Comparison of ENCODE assay signal across 8 mouse cellular contexts in the genomic region with DNA sequence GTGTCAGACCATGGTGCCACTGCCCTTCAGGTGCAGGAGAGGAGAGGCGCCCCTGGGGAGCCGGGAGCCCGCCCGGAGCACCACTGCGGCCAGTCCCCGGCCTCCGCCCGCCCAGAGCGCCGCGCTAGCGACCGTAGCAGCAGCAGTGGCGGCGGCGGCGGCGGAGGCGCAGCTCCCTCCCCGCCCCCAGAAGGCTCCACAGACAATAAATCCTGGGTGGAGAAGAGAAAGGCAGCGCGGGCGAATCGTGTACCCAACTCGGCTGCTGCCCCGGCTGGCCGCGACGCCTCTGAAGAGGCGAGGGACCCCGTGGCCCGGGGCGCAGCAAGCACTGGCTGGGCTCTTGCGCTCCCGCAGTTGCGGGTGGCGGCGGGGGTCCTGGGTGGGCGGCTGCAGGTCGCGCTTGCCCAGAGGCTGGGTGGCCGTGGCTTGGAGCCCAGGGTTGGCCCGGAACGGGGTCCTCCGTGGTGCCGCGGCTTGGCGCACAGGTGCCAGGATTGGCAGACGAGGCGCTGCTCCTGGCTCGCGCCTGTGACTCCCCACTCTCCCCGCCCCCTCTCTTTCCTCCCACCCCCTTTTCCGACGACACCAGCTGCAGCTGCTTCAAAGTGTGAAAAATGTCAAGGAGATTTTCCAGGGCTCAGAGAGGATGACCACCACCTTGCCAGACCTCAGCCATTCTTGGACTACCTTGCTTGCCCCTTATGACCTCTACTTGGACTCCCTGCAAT. TPM values are rescaled to one million over a fixed set of nuclear protein-coding genes. Genes with fewer than 3 reads are reported as not detected.
DNase-seq lines count a peak whose midpoint lies in the region; ATAC-seq lines count a peak whose summit lies in the region.

No protein-coding gene starts in this region.

- ATAC-seq in midbrain, embryonic 16.5 days, result peak; percentile 86

- WGBS in midbrain, embryonic 16.5 days, result under 1% methylated on average over 47 of the region's 55 CpGs

- peak overlapping the region; percentile 58 for H3K4me2 ChIP-seq in midbrain, embryonic 16.5 days (ENCODE audit: low read length)

- peaks cover 10% of the 10 kb centered on the region for H3K4me1 ChIP-seq in midbrain, embryonic 16.5 days (ENCODE audit: control insufficient read depth, insufficient read depth, low read length)

- peak overlapping the region; percentile 97 for H3K9ac ChIP-seq in midbrain, embryonic 16.5 days (ENCODE audit: low read depth, low read length)

- peak overlapping the region; percentile 98 for H3K27ac ChIP-seq in midbrain, embryonic 16.5 days (ENCODE audit: low read length)

- no peaks in the 10 kb centered on the region for H3K36me3 ChIP-seq in midbrain, embryonic 16.5 days (ENCODE audit: control insufficient read depth, insufficient read depth, low read length)

- no peaks in the 10 kb centered on the region for H3K27me3 ChIP-seq in midbrain, embryonic 16.5 days (ENCODE audit: control insufficient read depth, insufficient read depth, low read depth, low read length)

- H3K9me3 ChIP-seq in midbrain, embryonic 16.5 days (replicated peaks; ENCODE audit: control insufficient read depth, low read length, poor library complexity, severe bottlenecking), result no peaks in the 10 kb centered on the region

- DNase-seq in layer of hippocampus, adult 11-12 months (ENCODE audit: low spot score), result peak; percentile 30
- no peak for DNase-seq in layer of hippocampus, adult 9-10 months (ENCODE audit: low spot score)
- peak; percentile 33 for DNase-seq in embryo, embryonic 10 days (ENCODE audit: low spot score)
- DNase-seq in frontal cortex, postnatal 36 days (ENCODE audit: low spot score in 2 of 2), result peak; percentile 61 to 64
- DNase-seq in left cerebral cortex, adult 8-10 months (ENCODE audit: low spot score in 2 of 2), result peak; percentile 51 to 53
- DNase-seq in urinary bladder, postnatal 10 days (ENCODE audit: low spot score), result no peak
- DNase-seq in spleen, postnatal 10 days (ENCODE audit: low spot score in 2 of 2), result no peak

- peak overlapping the region; percentile 91 for H3K4me3 ChIP-seq in midbrain, embryonic 16.5 days (ENCODE audit: low read depth, low read length)

RNA-seq across cellular contexts. Expression of a gene that starts 0.6 kb away (rescaled TPM):
- 100 to 1,000 TPM in 3 of 4 experiments, 10 to 100 TPM in 1; 99.2 to 125 (median 110) TPM for total RNA-seq in left cerebral cortex, adult 8-10 months (2022)
- 11.2 and 11.9 TPM in 2 replicates for polyA plus RNA-seq in midbrain, embryonic 16.5 days (2015; fragmentation: Nextera tagmentation; extraction: Ambion mirVana)

Comparison
In these comparisons a context has a peak if more than half of its experiments do, and no peak if none do; other contexts are left out.
1. DNase-seq: peak in layer of hippocampus, adult 11-12 months (single experiment), embryo, embryonic 10 days (single experiment), frontal cortex, postnatal 36 days (2 of 2) and left cerebral cortex, adult 8-10 months (2 of 2); none in layer of hippocampus, adult 9-10 months (single experiment), urinary bladder, postnatal 10 days (single experiment) and spleen, postnatal 10 days (0 of 2).